Mouse (Mus musculus) gastrocnemius, adult 18-20 months (tissue): ENCODE results near the gene Gnb2. TPM values are rescaled to one million over a fixed set of nuclear protein-coding genes. Genes with fewer than 3 reads are reported as not detected.

Source experiments
- DNase-seq: peaks from one replicate; pipeline ENCODE4 v3.0.0; 2021; ENCODE audit warnings: low spot score
- total RNA-seq, 2 experiments: library from RNA; stranded (reverse); gene quantifications; 2 replicates each; pipeline ENCODE4 v1.2.3; 2021

Gene Gnb2
- total RNA-seq, 2 experiments from 2014 or later: 111 to 134 TPM

DNA sequence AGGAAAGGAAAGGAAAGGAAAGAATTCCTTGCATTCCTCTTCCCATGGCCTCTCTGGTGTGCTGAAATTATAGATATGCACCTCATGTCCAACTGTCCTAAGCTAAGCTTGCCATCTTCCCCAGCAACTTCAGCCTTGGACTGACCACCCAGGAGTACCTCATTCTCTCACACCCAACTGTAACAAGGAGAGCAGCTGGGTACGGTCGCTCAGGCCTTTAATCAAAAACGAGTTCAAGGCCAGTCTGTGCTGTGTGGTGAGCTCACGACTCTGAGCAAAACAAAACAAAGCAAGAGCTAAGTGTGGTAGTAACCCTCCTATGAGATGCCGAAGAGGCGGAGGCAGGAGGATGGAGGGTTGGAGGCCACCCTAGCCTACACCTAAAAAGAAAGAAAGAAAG is 7.7 kb upstream of the Gnb2 start:
- DNase-seq: no peak

DNA sequence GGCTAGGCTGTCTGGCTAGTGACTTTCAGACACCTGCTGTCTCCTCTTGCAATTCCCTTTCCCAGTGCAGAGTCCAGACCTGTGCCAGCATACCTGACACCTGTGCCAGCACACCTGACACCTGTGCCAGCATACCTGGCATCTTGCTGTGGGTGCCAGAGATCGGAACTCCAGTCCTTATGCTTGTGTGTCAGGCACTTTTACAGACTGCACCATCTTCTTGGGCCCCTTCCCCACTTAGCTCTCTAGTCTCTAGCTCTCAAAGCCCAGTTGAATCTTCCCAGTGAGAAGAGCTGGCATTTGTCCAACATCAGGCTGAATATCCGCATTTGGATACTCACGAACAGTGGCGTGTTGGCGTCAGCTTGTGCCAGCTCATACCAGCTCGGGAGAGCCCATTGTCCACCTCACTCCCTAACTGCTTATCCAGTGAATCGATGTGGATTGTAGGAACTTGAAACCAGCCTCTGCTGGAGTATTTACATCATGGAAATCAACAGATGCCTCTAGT is 6.0 kb upstream of the Gnb2 start:
- DNase-seq: peak; percentile 3

DNA sequence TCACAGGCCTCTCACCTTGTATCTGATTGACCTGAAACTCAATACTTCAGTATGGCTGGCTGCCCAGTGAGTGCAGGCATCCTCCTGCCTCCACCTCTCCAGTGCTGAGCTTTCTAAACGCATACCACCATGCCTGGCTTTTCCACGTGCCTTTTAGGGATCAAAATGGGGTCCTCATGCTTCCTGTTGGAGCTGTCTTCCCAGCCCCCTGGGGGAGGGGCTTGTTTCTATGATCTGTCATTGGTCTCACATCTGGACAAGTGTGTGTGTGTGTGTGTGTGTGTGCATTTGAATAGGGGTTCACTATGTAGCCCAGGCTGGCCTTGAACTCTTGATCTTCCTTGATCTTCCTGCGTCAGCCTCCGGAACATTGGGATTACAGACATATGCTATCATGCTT is 4.2 kb upstream of the Gnb2 start:
- no peak for DNase-seq

DNA sequence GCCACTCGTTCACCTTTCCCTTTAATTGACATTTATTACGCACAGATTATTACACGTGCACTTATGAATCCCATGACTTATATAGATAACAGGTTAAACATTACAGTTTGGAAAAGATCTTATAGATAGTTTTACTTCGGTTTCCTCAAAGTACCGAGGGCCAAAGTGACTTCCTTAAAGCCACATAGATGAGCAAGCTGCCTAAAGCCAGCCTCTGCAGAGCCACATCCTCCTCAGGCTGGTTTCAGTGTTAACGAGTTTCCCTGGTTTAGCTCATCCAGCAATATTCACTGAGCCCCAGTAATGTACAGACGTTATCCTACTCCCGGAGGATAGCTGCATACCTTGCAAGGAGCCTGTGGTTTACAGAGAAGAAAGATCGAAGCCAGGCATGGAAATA is 2.0 kb upstream of the Gnb2 start:
- DNase-seq: no peak

DNA sequence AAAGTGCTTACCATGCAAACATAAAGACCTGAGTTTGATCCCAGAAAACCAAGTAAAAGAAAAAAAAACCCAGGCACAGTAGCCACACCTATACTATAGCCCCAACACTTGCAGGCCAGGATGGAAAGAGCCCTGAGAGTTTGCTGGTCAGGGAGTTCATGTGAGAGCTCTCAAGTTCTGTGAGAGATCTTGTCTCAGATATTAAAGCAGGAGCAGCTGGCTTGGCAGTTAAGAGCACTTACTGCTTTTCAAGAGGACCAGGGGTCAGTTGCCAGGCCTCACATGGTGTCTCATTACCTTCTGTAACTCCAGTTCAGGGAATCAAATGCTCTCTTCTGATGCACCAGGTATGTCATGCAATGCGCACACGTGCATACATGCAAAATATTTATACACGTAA is 1.5 kb upstream of the Gnb2 start:
- DNase-seq: no peak

DNA sequence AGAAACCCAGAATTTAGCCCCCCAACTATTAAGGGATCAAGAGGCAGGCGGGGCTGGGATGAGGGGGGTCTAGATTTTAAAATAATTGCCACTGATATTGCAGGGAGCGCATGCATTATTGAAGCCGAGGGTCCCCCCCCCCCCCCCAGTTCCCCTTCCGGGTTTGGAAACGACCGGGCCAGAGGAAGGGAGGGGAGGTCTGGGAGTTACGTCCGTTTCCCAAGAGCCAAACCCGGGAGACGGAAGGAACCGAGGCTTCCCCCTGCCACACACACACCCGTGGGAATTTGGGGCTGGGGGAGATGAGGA is 548 bp downstream of the Gnb2 start:
- DNase-seq: no peak

DNA sequence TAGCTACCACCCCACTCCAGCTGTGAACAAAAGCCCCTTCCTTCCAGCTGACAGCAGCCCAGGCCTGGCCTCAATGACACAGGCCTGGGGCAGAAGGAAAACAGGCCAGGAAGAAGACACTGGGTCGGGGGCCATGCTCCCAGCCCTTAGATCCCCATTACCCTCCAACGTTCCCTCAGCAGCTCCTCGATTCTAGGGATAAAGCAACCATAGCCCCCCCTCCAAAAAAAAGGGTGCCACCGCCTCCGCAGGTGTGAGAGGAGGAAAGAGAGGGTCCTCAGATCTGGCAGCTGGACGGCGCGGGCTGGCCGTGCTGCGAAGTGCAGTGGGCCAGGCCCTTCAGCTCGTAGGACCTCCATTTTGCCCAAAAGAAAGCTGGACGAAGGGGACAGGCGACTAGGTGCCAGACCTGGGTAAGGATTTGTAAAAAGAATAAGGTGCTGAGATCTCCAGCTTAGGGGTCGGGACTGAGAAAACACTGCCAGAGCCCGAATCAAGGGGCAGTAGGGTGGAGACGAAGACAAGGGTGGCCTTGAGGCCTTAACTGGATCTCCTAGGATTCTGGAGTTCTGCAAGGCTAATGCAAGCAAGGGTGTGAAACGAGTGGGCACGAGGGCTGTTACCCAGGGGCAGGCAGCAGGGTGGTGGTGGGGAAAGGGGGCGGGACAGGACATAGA is 1.0 kb downstream of the Gnb2 start:
- DNase-seq: no peak

DNA sequence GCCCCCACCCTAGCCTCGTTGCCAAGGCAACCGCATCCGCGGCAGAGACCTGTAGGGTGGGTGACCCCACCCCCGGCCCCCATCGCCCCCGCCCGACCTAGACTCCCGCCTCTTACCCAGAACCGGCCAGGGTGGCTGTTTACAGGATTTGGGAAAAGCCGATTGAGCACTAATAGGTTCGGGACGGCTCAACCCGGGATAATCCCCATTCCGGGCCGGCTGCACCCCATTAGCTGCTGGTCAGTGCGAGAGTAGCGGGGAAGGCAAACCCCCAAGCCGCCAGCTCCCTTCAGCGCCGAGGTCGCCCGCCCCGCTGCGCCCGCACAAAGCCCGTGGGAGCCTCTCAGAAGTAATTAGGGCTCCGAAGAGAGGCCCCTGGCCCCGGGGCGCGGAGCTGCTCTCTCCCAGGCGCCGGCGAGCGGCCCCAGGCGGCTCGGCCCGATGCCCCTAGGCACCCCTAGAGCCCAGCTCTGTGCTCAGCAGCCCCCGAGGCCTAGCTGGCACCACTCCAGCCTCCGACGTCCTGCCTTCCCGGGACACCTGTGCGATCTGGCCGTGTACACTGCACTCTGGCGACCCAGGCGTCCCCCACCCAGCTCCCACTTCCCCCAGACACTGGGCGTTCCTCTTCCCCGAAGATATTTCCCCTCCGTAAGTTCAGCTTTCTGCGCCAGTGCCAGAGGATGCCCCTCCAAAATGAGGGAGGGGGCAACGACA is 1.7 kb downstream of the Gnb2 start:
- DNase-seq: peak; percentile 57

DNA sequence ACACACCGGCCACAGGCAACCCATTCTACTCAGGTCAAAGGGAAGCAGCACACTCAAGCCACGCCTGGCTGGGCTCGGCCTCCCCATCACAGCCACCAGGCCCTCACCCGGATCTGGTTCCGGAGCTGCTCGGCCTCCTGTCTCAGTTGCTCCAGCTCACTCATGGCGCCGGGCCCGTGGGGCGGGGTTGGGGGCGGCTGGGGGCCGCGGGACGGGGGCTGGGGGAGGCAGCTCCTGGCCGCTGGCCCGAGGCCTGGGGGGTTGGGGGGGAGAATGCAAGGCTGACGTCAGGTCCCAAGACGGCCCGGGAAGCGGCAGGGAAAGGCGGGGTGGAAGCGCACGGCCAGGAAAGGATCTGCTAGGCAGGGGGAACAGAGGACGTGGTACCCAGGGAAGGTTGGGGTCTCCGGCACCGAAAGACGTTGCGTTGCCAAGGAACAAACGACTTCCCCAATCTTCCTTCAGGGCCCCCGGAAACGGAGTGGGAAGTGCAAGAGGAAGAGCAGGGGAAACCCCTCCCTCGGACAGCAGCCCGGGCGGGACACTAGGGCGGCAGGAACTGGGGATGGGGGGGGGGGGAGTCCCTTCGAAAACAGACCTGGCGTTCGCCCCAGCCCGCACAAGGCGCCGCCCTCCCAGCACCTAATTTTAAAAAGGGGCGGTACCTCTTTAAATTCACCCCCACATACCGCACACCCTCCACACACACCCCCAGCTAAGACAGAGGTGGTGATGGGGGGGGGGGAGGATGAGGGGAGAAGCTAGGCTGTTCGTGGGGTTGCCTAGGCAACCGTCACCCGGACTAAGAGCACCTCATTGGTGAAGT is 2.5 kb downstream of the Gnb2 start:
- DNase-seq: peak; percentile 64

DNA sequence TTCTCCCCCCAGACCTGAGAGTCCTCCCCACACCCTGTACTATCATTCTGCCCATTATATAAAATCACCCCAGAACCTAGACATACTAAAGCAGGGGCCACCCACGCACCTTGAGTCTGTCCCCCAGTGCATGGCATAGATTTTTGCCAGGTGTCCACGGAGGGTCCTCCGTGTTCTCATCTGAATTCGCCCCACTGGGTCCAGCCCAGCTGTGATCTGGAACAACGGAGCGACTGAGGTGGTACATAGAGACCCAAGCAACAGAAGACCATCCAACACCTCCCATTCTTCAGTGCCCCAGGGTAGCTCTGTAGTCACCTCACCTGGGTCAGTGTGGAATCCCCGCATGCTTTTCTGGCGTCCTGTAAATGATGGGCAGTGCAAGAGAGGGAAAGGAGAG is 3.2 kb downstream of the Gnb2 start:
- DNase-seq: no peak

DNA sequence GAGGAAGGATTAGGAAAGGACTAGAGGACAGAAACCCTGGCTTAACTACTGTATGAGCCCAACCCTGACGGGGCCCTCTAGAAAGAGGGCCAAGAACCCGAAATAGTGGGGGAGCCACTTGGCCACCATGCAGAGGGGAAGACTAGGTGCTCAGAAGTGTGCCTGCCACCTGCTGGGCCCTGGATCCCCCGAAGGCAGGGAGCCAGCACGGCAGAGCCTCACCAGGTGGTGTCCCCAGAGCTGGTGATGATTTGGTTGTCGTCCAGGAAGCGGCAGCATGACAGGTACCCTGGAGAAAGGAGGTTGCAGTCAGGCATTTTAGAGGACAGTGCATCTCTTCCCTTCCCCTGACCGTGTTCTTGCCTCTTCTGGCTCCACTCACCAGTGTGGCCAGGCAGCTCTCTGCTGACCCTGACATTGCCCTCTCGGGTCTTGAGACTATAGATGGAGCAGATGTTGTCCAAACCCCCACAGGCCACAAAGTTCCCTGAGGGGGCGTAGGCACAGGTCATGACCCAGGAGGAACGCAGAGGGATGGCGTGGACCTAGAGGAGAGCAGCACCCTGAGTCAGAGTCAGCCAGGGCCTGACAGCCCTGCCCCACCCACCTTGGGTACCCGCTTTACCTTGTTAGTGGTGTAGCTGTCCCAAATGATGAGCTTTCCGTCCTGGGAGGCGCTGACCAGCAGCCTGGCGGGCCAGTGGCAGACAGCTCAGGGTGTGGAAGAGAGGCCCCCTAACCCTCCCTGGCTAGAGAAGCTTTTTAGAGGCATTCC is 3.9 kb downstream of the Gnb2 start:
- DNase-seq: no peak

DNA sequence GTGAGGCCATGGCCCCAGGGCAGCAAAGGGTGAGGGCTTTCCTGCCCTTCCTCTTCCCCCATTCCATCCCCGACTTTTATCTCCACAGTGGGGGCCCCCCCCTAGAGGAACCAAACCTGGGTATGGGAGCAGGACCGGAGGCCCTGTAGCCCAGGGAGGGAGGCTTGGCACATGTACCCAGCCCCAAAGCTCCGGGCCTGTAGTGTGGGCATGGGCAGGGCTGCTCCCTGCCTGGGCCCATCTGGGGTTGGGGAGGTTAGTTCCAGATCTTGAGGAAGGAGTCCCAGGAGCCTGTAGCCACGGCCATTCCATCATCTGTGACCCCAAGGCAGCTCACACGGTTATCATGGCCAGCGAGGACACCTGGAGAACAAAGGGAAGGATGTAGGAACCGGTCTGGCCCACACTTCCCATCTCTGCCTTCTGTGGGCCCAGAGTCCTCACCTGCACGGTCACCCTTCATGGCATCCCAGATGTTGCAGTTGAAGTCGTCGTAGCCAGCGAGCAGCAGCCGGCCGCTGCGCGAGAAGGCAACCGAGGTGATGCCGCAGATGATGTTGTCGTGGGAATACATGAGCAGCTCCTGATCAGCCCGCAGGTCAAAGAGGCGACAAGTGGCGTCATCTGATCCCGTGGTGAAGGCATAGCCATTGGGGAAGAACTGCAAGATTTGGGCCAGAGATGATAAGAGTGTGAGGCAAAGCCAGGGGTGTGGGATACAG is 4.9 kb downstream of the Gnb2 start:
- DNase-seq: no peak

DNA sequence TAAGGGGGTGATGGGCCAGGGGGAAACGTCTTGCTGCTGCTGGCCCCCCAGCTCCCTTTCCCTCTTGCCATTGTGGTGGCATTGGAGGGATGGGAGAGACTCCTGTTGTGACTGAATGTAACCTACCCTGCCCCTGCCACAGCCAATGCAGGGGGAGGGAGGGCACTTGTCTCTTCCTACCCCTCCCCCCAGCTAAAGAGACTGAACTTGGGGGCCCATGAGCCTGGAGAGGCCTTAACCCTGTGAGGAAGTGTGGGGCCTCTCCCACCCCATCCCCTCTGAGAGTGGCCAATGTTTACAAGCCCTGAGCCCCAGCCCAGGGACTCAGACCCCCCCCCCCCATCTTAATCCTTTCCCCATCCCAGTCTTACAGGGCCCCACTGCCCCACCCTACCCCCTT is 5.9 kb downstream of the Gnb2 start:
- no peak for DNase-seq

DNA sequence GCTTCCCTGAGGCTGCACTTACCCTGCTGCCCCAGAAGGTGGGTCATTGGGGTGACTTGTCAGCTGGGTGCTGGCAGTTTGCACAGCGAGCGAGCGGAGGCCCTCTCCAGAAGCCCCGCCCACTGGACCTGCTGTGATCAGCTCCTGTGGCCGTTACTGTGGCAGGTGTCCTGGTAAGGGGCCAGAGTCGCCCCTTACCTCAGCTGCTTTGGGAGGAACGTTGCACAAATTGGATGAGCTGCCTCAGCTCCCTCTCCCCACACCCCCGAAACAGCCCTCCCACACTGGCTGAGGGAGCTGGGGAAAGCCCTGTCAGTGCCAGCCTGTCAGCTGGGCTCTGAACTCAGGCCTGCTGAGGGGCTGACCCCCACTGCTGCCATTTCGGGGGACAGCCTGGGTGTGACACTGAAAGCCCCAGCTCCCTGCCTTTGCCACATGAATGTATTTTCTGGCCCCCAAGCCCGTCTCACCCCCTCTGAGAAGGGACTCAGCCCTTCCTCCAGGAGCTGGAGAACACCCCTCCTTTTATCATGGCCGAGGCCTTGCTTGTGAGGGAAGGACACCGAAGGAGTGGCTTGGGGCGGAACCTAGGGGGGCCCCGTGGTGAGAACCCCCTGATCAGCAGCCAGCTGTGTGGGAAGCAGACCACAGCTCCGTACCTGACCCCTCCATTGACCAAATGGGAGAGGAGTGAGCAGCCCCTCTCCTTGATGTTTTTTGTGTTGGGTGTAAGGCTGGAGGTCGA is 6.9 kb downstream of the Gnb2 start:
- DNase-seq: no peak

DNA sequence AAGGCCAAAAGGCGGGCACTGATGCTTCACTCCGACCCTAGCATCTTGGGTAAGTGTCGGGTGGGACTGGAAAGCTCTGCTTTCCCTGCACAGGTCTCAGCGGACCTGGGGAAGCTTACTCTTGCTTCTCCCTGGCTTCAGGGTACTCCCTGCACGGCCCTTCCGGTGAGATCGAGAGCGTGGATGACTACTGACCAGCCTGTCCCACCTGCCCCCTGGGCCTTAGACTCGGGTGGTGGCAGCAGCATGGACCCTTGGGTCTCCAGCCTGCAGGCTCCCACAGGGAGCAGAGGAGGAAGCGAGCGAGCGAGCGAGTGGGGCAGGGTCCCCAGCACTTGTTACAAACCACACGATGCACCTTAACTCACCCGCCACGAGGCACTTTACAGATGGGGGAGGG is 7.8 kb downstream of the Gnb2 start:
- no peak for DNase-seq

DNA sequence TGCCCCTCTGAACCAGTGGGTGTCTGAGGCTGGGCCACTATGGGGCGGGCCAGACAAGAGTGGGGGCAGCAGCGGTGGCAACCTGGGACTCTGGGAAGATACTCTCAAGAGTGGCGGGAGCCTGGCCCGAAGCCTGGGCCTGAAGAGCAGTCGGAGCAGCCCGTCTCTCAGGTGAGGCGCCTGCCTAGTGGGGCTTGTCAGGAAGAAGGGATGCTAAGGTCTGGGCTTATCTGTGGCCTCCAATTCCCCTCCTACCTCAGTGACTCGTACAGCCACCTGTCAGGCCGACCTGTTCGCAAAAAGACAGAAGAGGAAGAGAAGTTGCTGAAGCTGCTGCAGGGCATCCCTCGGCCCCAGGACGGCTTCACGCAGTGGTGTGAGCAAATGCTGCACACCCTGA is 8.6 kb downstream of the Gnb2 start:
- DNase-seq: no peak

DNA sequence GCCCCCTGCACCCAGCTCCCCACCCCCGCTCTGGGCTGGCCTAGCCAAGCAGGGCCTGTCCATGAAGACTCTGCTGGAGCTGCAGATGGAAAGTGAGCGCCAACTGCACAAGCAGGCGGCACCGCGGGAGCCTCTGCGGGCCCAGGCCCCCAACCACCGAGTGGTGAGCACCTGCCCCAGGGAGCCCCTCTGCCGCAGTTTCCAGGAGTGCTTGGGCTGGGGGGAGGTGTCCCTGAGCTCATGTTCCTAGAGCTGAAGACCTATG is 9.1 kb downstream of the Gnb2 start:
- DNase-seq: peak; percentile 2

DNA sequence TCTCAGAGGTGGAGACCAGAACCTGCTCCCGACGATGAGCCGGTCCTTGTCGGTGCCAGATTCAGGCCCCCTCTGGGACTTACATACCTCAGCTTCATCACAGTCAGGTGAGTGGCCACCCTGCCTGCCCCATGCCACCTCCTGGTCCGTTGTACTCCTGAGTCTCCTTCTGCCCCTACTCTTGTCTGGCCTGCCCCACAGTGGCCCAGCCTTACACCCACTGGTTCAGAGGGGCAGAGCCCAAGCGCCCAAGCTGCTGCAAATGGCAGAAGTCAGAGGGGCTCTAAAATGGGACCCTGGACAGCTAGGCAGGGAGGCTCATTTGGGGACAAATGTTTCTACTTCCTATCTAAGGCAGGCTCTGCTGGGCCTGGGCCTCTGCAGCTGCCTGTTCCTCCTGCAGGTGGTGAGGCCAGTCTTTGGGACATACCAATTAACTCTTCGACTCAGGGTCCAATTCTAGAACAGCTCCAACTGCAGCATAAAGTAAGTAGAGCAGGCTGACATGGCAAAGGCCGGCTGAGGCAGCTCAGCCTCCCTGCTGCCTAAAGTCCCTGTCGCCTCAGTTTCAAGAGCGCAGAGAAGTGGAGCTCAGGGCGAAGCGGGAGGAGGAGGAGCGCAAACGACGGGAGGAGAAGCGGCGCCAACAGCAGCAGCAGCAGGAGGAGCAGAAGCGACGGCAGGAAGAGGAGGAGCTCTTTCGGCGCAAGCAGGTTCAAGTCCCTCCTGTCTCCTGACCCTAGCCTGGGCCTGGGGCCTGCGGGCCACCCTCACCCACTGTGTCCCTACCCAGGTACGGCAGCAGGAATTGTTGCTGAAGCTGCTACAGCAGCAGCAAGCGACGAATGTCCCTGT is 9.7 kb downstream of the Gnb2 start:
- DNase-seq: peak; percentile 0

DNA sequence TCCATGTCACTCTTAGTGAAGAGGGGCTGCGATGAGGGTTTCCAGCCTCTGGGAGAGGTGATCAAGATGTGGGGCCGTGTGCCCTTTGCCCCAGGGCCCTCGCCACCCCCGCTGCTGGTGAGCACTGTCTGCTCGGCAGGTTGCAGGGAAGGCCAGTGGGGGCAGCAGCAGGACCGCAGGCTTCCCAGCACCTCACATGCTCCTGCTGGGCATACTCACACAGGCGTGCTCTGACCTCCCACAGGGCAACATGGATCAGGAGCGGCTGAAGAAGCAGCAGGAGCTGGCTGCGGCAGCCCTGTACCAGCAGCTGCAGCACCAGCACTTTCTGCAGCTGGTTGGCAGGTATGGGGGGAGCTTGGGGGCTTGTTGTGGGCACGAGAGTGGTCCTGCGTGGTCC is 10.6 kb downstream of the Gnb2 start:
- DNase-seq: peak; percentile 0

DNA sequence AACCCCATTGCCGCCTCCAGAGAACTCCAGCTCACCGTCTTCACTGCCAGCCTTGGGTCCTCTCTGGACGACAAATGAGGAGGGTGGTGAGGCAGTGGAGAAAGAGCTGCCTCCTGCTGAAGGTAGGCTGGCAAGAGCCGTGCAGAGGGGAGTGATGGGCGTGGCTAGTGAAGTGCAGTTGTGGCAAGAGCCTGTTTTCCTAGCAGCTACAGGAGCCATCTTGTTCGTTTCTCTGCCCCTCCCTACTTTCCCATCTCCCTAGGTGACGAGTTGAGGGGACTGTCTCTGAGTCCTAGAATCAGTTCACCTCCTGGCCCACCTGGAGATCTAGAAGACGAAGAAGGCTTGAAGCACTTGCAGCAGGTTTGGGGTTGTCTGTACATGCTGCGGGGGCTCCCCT is 11.4 kb downstream of the Gnb2 start:
- no peak for DNase-seq
